Mouse (Mus musculus): Measurements from ENCODE around the gene Lrtm1. TPM values are rescaled to one million over a fixed set of nuclear protein-coding genes. Genes with fewer than 3 reads are reported as not detected.

Lrtm1 gene
- polyA plus RNA-seq, 1 experiment from 2014 or later: 0.92 TPM

DNA sequence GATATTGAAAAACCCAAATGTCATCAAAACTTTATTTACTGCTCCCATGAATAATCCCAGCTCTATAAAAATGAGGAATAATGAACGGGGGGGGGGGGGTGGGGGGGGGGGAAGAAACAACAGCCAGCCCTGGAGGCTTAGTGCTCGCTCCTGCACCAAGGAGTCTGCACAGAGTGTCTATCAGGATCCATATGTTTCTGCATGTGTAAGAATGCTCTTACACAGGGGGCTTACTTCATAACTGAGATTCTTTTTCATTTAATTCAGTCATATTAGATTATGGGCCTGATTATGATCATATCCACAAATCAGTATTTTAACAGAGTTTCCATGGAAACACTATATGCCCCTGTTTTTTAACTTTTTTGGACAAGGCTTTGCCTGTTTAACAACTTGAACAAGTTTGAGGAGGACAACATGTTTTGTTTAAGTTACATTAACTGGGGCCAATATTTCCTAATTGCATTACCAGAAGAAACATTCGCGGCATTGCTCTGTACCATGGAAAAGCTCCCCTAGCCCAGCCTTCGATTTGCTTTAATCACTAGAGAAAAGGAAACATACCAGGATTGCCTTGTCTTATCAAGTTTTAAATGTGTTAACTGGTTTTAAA is 12.7 kb upstream of the Lrtm1 start:
- no peak overlapping the region for H3K4me3 ChIP-seq (ENCODE audit: low read depth, low read length)
- H3K4me2 ChIP-seq: no peak overlapping the region
- 83% methylated on average over 5 of the region's 5 CpGs for WGBS (ENCODE audit: insufficient replicate concordance)
- H3K4me1 ChIP-seq (ENCODE audit: control insufficient read depth, insufficient read depth, low read length): peaks cover under 1% of the 10 kb centered on the region; the same call in 1 of the 2 replicates
- H3K36me3 ChIP-seq (ENCODE audit: control insufficient read depth, insufficient read depth, low read length): no peaks in the 10 kb centered on the region
- H3K9ac ChIP-seq (ENCODE audit: low read depth, low read length): no peak overlapping the region
- no peaks in the 10 kb centered on the region for H3K9me3 ChIP-seq (replicated peaks; ENCODE audit: control insufficient read depth, low read length)
- no peak overlapping the region for H3K27ac ChIP-seq (ENCODE audit: low read depth, low read length)
- ATAC-seq (replicated peaks; ENCODE audit: insufficient number of reproducible peaks, low FRiP score, low TSS enrichment): no peak
- no peaks in the 10 kb centered on the region for H3K27me3 ChIP-seq (ENCODE audit: control insufficient read depth, insufficient read depth, low read length)

DNA sequence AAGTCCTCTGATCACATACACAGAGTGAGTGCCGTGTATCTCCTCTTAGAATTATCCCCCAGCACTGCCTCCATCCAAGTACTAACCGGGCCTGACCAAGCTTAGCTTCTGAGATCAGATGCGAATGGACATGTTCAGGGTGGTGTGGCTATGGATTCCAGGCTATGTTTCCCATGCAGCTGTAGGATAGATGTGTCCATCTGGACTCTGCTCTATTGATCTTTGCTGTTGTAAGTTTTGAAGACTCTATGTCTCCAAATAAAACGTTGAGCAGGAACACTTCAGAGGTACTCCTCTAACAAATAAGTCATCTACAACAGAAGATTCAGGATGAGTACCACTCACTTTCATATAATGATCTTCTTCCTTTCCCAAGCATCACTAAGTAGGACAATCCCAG is 8.4 kb upstream of the Lrtm1 start:
- Histone ChIP-seq H3K4me2 (no peak overlapping the region), H3K4me3 (ENCODE audit: low read depth, low read length) (no peak overlapping the region), H3K4me1 (ENCODE audit: control insufficient read depth, insufficient read depth, low read length) (peaks cover 3% of the 10 kb centered on the region; the same call in 1 of the 2 replicates), H3K27me3 (ENCODE audit: control insufficient read depth, insufficient read depth, low read length) (no peaks in the 10 kb centered on the region), H3K9me3 (replicated peaks; ENCODE audit: control insufficient read depth, low read length) (no peaks in the 10 kb centered on the region), H3K36me3 (ENCODE audit: control insufficient read depth, insufficient read depth, low read length) (no peaks in the 10 kb centered on the region), H3K27ac (ENCODE audit: low read depth, low read length) (no peak overlapping the region), H3K9ac (ENCODE audit: low read depth, low read length) (no peak overlapping the region)
- 84% methylated on average over 4 of the region's 4 CpGs for WGBS (ENCODE audit: insufficient replicate concordance)
- no peak for ATAC-seq (replicated peaks; ENCODE audit: insufficient number of reproducible peaks, low FRiP score, low TSS enrichment)

DNA sequence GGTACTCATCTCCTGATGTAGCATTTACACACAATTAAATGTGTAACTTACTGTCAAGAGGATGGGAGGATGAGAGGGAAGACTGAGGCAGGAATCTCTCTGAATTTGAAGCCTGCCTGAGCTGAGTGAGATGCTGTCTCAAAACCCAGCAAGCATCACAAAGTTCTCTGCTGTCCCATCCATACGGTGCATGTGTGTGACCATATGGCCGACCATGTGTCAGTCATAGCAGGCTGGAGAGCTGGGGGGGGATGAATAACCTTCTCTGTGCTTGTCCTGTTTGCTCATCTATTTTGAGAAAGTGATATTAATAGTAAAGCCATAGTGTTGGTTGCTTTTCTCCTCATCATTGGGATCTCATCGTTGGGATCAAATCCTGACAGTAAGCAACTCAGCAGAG is 4.8 kb upstream of the Lrtm1 start:
- H3K9ac ChIP-seq (ENCODE audit: low read depth, low read length): no peak overlapping the region
- H3K36me3 ChIP-seq (ENCODE audit: control insufficient read depth, insufficient read depth, low read length): no peaks in the 10 kb centered on the region
- H3K4me3 ChIP-seq (ENCODE audit: low read depth, low read length): no peak overlapping the region
- H3K9me3 ChIP-seq (replicated peaks; ENCODE audit: control insufficient read depth, low read length): no peaks in the 10 kb centered on the region
- no peak for ATAC-seq (replicated peaks; ENCODE audit: insufficient number of reproducible peaks, low FRiP score, low TSS enrichment)
- H3K27ac ChIP-seq (ENCODE audit: low read depth, low read length): no peak overlapping the region
- WGBS (ENCODE audit: insufficient replicate concordance): 87% methylated on average over 3 of the region's 3 CpGs
- H3K4me1 ChIP-seq (ENCODE audit: control insufficient read depth, insufficient read depth, low read length): peaks cover 3% of the 10 kb centered on the region; the same call in 1 of the 2 replicates
- H3K27me3 ChIP-seq (ENCODE audit: control insufficient read depth, insufficient read depth, low read length): no peaks in the 10 kb centered on the region
- H3K4me2 ChIP-seq: no peak overlapping the region

DNA sequence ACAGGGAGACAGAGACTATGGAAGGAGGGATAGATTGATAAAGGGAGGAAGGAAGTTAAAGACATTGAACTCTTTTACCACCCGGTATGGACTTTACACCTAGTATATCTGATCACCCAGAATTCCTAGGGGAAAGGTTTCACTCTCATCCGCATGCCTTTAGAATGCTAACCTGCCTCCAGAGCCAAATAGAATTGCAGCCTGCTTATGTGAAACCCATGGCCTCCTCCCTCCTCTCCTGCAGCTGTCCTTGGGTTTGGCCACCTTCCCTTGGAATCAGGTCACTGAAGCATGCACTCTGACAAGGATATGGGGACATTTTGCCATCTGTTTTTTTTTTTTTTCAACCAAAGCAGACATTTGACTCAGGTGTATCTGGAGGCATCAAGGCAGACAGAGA is 3.3 kb upstream of the Lrtm1 start:
- no peaks in the 10 kb centered on the region for H3K9me3 ChIP-seq (replicated peaks; ENCODE audit: control insufficient read depth, low read length)
- H3K27me3 ChIP-seq (ENCODE audit: control insufficient read depth, insufficient read depth, low read length): no peaks in the 10 kb centered on the region
- WGBS (ENCODE audit: insufficient replicate concordance): 56% methylated on average over 2 of the region's 2 CpGs
- H3K4me2 ChIP-seq: no peak overlapping the region
- ATAC-seq (replicated peaks; ENCODE audit: insufficient number of reproducible peaks, low FRiP score, low TSS enrichment): no peak
- H3K36me3 ChIP-seq (ENCODE audit: control insufficient read depth, insufficient read depth, low read length): no peaks in the 10 kb centered on the region
- peaks cover 3% of the 10 kb centered on the region; the same call in 1 of the 2 replicates for H3K4me1 ChIP-seq (ENCODE audit: control insufficient read depth, insufficient read depth, low read length)
- H3K9ac ChIP-seq (ENCODE audit: low read depth, low read length): no peak overlapping the region
- H3K27ac ChIP-seq (ENCODE audit: low read depth, low read length): no peak overlapping the region
- no peak overlapping the region for H3K4me3 ChIP-seq (ENCODE audit: low read depth, low read length)

DNA sequence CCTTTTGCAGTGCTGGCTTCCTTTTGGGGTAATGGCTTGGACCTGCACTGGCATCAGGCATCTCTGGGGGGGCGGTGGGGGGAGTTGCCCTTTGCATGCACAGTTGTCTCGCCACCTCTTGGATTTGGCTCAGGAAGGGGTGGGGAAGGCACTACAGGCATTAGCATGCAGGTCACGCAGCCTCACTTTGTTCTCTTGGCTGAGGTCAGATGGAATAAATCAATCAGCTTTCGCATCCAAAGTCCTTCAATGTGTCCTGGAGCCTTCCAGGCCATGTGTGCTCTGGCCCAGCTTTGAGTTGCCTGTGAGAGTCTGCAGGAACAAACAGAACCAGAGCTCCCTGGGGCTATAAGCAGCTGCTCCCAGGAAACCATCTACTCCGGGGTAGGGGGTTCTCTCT is 2.1 kb upstream of the Lrtm1 start:
- no peak for ATAC-seq (replicated peaks; ENCODE audit: insufficient number of reproducible peaks, low FRiP score, low TSS enrichment)
- Histone ChIP-seq H3K9ac (ENCODE audit: low read depth, low read length) (no peak overlapping the region), H3K4me3 (ENCODE audit: low read depth, low read length) (no peak overlapping the region), H3K27ac (ENCODE audit: low read depth, low read length) (no peak overlapping the region), H3K4me1 (ENCODE audit: control insufficient read depth, insufficient read depth, low read length) (no peaks in the 10 kb centered on the region), H3K27me3 (ENCODE audit: control insufficient read depth, insufficient read depth, low read length) (no peaks in the 10 kb centered on the region), H3K36me3 (ENCODE audit: control insufficient read depth, insufficient read depth, low read length) (no peaks in the 10 kb centered on the region), H3K4me2 (no peak overlapping the region), H3K9me3 (replicated peaks; ENCODE audit: control insufficient read depth, low read length) (no peaks in the 10 kb centered on the region)
- WGBS (ENCODE audit: insufficient replicate concordance): 67% methylated on average over 5 of the region's 5 CpGs

DNA sequence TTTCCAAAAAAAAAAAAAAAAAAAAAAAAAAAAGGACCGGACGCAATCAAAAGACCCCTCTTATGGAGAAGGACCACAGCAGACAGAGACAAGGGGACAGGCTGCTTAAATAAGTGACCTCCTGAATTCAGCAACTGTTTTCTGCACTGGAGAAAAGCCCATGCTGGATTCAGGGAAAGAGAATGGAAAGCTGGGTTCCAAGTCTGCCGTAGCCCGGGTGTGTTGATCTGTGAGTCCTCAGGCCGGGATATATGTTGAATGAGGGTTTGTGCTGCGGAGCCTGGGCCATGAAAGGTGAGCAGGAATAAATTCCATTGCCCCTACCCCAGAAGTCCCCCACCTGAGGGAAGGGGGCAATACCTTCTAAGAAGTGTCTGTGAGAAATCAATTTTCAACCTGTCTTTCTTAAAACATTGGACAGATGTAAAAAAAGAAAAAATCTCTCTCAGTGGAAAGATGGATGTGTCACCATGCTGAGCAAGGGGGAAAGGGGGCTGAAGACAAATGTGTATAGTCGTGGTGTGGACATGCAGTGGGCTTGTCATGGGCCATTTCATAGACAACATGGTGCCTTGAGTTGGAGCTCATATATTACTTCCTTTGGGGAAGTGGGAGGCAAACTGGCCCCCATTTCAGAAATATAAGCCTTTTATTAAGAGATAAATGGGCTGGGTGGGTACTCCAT is 450 bp downstream of the Lrtm1 start:
- Histone ChIP-seq H3K27ac (ENCODE audit: low read depth, low read length) (peak overlapping the region; percentile 41; the same call in 1 of the 2 replicates), H3K4me2 (peak overlapping the region; percentile 28), H3K9me3 (replicated peaks; ENCODE audit: control insufficient read depth, low read length) (no peaks in the 10 kb centered on the region)

DNA sequence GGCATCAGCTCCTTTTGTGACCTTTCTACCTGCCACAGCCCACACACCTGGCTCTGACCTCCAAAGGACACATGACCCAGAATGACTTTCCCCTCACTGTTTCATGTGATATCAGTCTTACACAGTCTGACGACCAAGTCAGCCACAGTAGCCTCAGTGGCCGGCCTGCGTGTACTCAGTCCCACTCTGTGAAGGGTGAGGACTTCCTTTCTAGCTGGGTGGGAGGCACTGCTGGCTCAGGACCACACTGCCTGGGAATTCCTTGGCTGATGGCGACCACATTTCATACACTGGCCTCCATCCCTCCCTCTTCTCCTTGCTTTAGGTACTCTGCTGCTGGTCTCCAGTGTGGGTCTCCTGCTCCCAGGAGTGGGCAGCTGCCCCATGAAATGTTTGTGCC is 3.3 kb downstream of the Lrtm1 start:
- Histone ChIP-seq H3K36me3 (ENCODE audit: control insufficient read depth, insufficient read depth, low read length) (no peaks in the 10 kb centered on the region), H3K9me3 (replicated peaks; ENCODE audit: control insufficient read depth, low read length) (no peaks in the 10 kb centered on the region), H3K4me1 (ENCODE audit: control insufficient read depth, insufficient read depth, low read length) (no peaks in the 10 kb centered on the region), H3K4me2 (no peak overlapping the region), H3K27me3 (ENCODE audit: control insufficient read depth, insufficient read depth, low read length) (no peaks in the 10 kb centered on the region), H3K27ac (ENCODE audit: low read depth, low read length) (no peak overlapping the region), H3K4me3 (ENCODE audit: low read depth, low read length) (no peak overlapping the region), H3K9ac (ENCODE audit: low read depth, low read length) (no peak overlapping the region)
- 71% methylated on average over 4 of the region's 4 CpGs for WGBS (ENCODE audit: insufficient replicate concordance)
- ATAC-seq (replicated peaks; ENCODE audit: insufficient number of reproducible peaks, low FRiP score, low TSS enrichment): no peak

More for the DNA sequence above, 450 bp downstream of the Lrtm1 start:
- Histone ChIP-seq H3K27me3 (ENCODE audit: control insufficient read depth, insufficient read depth, low read length) (no peaks in the 10 kb centered on the region), H3K36me3 (ENCODE audit: control insufficient read depth, insufficient read depth, low read length) (no peaks in the 10 kb centered on the region), H3K4me1 (ENCODE audit: control insufficient read depth, insufficient read depth, low read length) (no peaks in the 10 kb centered on the region), H3K4me3 (ENCODE audit: low read depth, low read length) (no peak overlapping the region), H3K9ac (ENCODE audit: low read depth, low read length) (0 out of 2 replicates have a peak overlapping the region, but pooled peaks have one; percentile 16)
- 39% methylated on average over 7 of the region's 7 CpGs for WGBS (ENCODE audit: insufficient replicate concordance)
- ATAC-seq (replicated peaks; ENCODE audit: insufficient number of reproducible peaks, low FRiP score, low TSS enrichment): no peak

DNA sequence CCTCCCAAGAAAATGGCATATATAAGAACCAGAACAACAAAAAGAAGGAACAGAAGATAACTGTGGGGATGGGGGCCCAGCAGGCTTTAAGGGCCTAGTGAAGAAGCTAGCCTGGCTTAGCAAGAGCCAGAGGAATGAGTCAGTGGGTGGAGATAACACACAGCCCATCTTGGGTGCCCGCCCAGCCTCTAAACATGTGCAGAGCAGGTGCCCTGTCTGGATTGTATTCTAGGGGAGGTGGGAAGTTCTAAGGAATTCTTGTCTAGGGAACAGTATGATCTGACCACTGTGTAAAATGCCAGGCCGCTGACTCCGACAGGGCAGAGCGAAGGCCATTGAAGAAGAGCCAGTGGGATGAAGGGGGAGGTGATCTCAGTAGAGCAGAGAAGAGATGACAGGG is 5.2 kb downstream of the Lrtm1 start:
- no peak overlapping the region for H3K27ac ChIP-seq (ENCODE audit: low read depth, low read length)
- no peak for ATAC-seq (replicated peaks; ENCODE audit: insufficient number of reproducible peaks, low FRiP score, low TSS enrichment)
- H3K9me3 ChIP-seq (replicated peaks; ENCODE audit: control insufficient read depth, low read length): no peaks in the 10 kb centered on the region
- no peak overlapping the region for H3K4me3 ChIP-seq (ENCODE audit: low read depth, low read length)
- WGBS (ENCODE audit: insufficient replicate concordance): 87% methylated on average over 4 of the region's 4 CpGs
- H3K27me3 ChIP-seq (ENCODE audit: control insufficient read depth, insufficient read depth, low read length): no peaks in the 10 kb centered on the region
- no peaks in the 10 kb centered on the region for H3K36me3 ChIP-seq (ENCODE audit: control insufficient read depth, insufficient read depth, low read length)
- no peak overlapping the region for H3K9ac ChIP-seq (ENCODE audit: low read depth, low read length)
- no peak overlapping the region for H3K4me2 ChIP-seq
- H3K4me1 ChIP-seq (ENCODE audit: control insufficient read depth, insufficient read depth, low read length): no peaks in the 10 kb centered on the region

DNA sequence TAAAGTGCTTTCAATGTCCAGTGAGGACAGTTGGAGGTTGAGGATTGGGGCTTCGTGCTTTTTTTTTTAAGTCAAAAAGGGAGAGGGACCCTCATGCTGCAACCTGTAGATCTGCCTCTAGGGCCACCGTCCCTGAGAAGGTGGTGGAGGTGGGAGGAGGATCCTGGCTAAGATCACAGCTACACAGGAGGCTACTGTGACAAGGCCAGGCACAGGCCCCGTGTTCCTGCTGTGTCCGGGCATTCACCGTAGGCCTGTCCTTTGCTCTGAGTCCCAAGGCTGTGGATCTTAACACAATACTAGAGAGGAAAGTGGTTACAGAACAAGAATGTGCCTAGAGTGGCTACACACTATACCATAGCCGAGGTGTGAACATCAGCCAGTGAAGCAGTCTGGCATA is 7.3 kb downstream of the Lrtm1 start:
- WGBS (ENCODE audit: insufficient replicate concordance): 63% methylated on average over 6 of the region's 6 CpGs
- Histone ChIP-seq H3K4me2 (no peak overlapping the region), H3K36me3 (ENCODE audit: control insufficient read depth, insufficient read depth, low read length) (no peaks in the 10 kb centered on the region), H3K9ac (ENCODE audit: low read depth, low read length) (no peak overlapping the region), H3K27ac (ENCODE audit: low read depth, low read length) (no peak overlapping the region), H3K9me3 (replicated peaks; ENCODE audit: control insufficient read depth, low read length) (no peaks in the 10 kb centered on the region), H3K27me3 (ENCODE audit: control insufficient read depth, insufficient read depth, low read length) (no peaks in the 10 kb centered on the region), H3K4me3 (ENCODE audit: low read depth, low read length) (no peak overlapping the region), H3K4me1 (ENCODE audit: control insufficient read depth, insufficient read depth, low read length) (peaks cover 5% of the 10 kb centered on the region; the same call in 1 of the 2 replicates)
- no peak for ATAC-seq (replicated peaks; ENCODE audit: insufficient number of reproducible peaks, low FRiP score, low TSS enrichment)

All from heart, embryonic 11.5 days (tissue).